Mouse (Mus musculus) stomach, postnatal 0 days (tissue): ENCODE results near the gene Sema3b.

Experiments used
- CTCF ChIP-seq: IDR thresholded peaks from 2 replicates; pipeline ENCODE4 v1.5.1; 2016; ENCODE audit warnings: antibody characterized with exemption, low read depth, mild to moderate bottlenecking, moderate library complexity
- EP300 ChIP-seq: optimal IDR thresholded peaks from 2 replicates; pipeline ENCODE3; 2016; ENCODE audit warnings: antibody characterized with exemption

- no peak for TF ChIP-seq CTCF
- TF ChIP-seq EP300: no peak
Observed at GRCm38 (mm10) chr9:107548820-107549219, 60.2 kb downstream of the Sema3b start.
